Mouse (Mus musculus) hindbrain, embryonic 16.5 days (tissue): ENCODE measurements around the gene Fzd10. TPM values are rescaled to one million over a fixed set of nuclear protein-coding genes. Genes with fewer than 3 reads are reported as not detected.

Source experiments
- ATAC-seq: fragments of 200-750 bp; cut with Nextera tagmentation; 2 replicates; pipeline ENCODE4 v1.8.0; 2017; ENCODE audit warnings: moderate TSS enrichment, moderate library complexity
- H3K27ac ChIP-seq: fragments of 300-500 bp; sonication (generic); 2 replicates; pipeline ENCODE4 v1.5.1; 2014; ENCODE audit warnings: low read depth, mild to moderate bottlenecking, control low read depth, low read length, moderate library complexity
- H3K27me3 ChIP-seq: fragments of 300-500 bp; sonication (generic); replicated peaks from 2 replicates; pipeline ENCODE4 v1.6.1; 2014; ENCODE audit warnings: low read length; ENCODE audit not compliant: control insufficient read depth, insufficient read depth
- H3K36me3 ChIP-seq: fragments of 300-500 bp; sonication (generic); 2 replicates; pipeline ENCODE4 v1.6.1; 2014; ENCODE audit warnings: mild to moderate bottlenecking, low read length, moderate library complexity, mixed read lengths; ENCODE audit not compliant: control insufficient read depth, insufficient read depth
- H3K4me1 ChIP-seq: fragments of 300-500 bp; sonication (generic); 2 replicates; pipeline ENCODE4 v1.6.1; 2014; ENCODE audit warnings: low read depth, low read length; ENCODE audit not compliant: control insufficient read depth, insufficient read depth
- H3K4me2 ChIP-seq: fragments of 300-500 bp; sonication (generic); 2 replicates; pipeline ENCODE4 v1.6.1; 2014; ENCODE audit warnings: mild to moderate bottlenecking, low read length, control low read depth, moderate library complexity
- H3K4me3 ChIP-seq: fragments of 300-500 bp; sonication (generic); 2 replicates; pipeline ENCODE4 v1.5.1; 2014; ENCODE audit warnings: mild to moderate bottlenecking, low read length, control low read depth, moderate library complexity
- H3K9ac ChIP-seq: fragments of 300-500 bp; sonication (generic); 2 replicates; pipeline ENCODE4 v1.6.1; 2014; ENCODE audit warnings: low read depth, mild to moderate bottlenecking, control low read depth, low read length, moderate library complexity
- H3K9me3 ChIP-seq: fragments of 300-500 bp; sonication (generic); 2 replicates; pipeline ENCODE4 v1.6.1; 2014; ENCODE audit warnings: mild to moderate bottlenecking, low read length, moderate library complexity; ENCODE audit not compliant: control insufficient read depth
- WGBS: fragments of 180-500 bp; shearing (Covaris S2); extraction: QIAGEN DNeasy Blood & Tissue Kit; methylation state at CpG from one replicate; pipeline ENCODE4 v1.1.7; 2014; 5-methylcytosine and 5-hydroxymethylcytosine counted together
- polyA plus RNA-seq: library from polyadenylated mRNA; unstranded; fragments of >200 nt; fragmentation: Nextera tagmentation; extraction: Ambion mirVana; gene quantifications from 2 replicates; pipeline ENCODE4 v1.2.1, GENCODE M21; 2015

Fzd10 gene
- polyA plus RNA-seq, 1 experiment from 2014 or later: 2.9 TPM

GRCm38 (mm10) chr5:128649336-128649897 lies 48.8 kb downstream of the Fzd10 start:
- H3K27ac ChIP-seq: no peak overlapping the region
- ATAC-seq: no peak
- WGBS: 88% methylated on average over 11 of the region's 11 CpGs
- H3K4me3 ChIP-seq: no peak overlapping the region
- no peaks in the 10 kb centered on the region for H3K27me3 ChIP-seq
- H3K36me3 ChIP-seq: no peaks in the 10 kb centered on the region
- H3K9ac ChIP-seq: no peak overlapping the region
- H3K9me3 ChIP-seq: no peaks in the 10 kb centered on the region
- no peak overlapping the region for H3K4me2 ChIP-seq
- H3K4me1 ChIP-seq: no peaks in the 10 kb centered on the region

Other genes starting within 250 kb of the Fzd10 start
- 3.0 and 4.7 TPM in 2 replicates for gene Tmem132d, start 167.8 kb upstream of the Fzd10 start, polyA plus RNA-seq
- gene Piwil1, start 101.7 kb downstream of the Fzd10 start, polyA plus RNA-seq: 0.47 and 0.53 TPM in 2 replicates